Mouse (Mus musculus): Measurements from ENCODE around the gene Cdk2ap2. TPM values are rescaled to one million over a fixed set of nuclear protein-coding genes. Genes with fewer than 3 reads are reported as not detected.

Cdk2ap2 gene
- polyA plus RNA-seq, 1 experiment: not detected

DNA sequence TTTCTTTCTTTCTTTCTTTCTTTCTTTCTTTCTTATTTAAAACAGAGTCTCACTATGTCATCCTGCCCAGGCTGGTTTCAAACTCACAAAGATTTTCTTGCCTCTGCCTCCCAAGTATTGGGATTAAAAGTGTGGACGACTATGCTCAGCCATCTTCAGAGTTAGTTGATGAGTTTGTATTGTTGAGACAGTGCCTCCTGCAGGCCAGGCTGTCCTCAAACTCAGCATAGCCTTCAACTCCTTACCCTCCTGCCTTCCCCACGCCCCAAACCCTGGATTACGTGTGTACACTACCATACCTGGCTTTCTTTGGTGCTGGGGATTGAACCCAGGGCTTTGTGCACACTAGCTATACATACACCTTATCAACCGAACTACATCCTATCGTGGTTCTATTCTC lies 39.5 kb downstream of the Cdk2ap2 start:
- 83% methylated on average over 5 of the region's 5 CpGs for WGBS
- no peak for TF ChIP-seq CTCF (IDR thresholded peaks at IDR 0.05; ENCODE audit: insufficient read depth, low read depth, low read length)
- TF ChIP-seq POLR2A (IDR thresholded peaks at IDR 0.05; ENCODE audit: insufficient read depth, low read depth, low read length): no peak
- Histone ChIP-seq H3K4me3 (ENCODE audit: insufficient read depth, low read depth, low read length) (no peak overlapping the region), H3K27ac (ENCODE audit: insufficient read depth, low read depth, low read length) (no peak overlapping the region), H3K4me1 (ENCODE audit: control insufficient read depth, insufficient read depth, low read length) (peaks cover 2% of the 10 kb centered on the region; the same call in 1 of the 2 replicates)

DNA sequence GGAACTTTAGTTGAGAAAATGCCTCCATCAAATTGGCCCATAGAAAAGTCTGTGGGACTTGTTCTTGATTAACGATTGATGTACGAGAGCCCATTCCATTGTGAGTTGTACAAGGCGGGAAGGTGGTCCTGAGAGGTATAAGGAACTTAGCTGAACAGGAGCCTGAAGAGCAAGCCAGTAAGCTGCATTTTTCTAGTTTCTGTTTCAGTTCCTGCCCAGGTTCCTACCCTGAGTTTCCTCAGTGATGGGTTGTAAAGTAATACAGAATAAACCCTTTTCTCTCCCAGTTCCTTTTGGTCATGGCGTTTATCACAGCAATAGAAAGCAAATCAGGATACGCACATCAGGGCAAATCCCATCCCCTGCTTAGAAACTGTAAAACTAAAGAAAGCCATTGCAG lies 40.9 kb downstream of the Cdk2ap2 start:
- WGBS: 76% methylated on average over 5 of the region's 5 CpGs
- TF ChIP-seq CTCF (IDR thresholded peaks at IDR 0.05; ENCODE audit: insufficient read depth, low read depth, low read length): no peak
- no peak overlapping the region for H3K4me3 ChIP-seq (ENCODE audit: insufficient read depth, low read depth, low read length)
- no peak overlapping the region for H3K27ac ChIP-seq (ENCODE audit: insufficient read depth, low read depth, low read length)
- H3K4me1 ChIP-seq (ENCODE audit: control insufficient read depth, insufficient read depth, low read length): peaks cover 2% of the 10 kb centered on the region; the same call in 1 of the 2 replicates

DNA sequence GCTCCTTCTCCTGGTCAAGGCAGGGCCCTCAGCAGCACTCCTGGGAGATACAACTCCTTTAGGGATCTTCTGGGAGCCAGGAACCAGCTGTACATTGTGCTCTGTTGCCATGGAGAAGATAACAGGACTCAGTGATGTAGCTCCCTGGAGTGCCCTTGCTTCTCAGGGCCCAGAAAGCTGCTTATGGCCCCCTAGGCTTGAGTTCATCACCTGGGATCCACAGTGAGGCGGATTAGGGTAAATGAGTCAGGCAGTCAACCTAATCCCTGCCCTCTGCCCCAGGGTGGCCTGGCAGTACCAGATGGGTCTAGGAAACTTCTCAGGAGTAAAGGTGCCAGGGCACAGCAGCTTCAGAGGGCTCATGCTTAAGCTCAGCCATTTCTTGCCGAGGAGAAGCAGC lies 42.5 kb downstream of the Cdk2ap2 start, which contains the start of gene Gpr152:
Gpr152 (plus strand) TSS at position 342 of the 400 bp plus-strand sequence.
- WGBS: 79% methylated on average over 2 of the region's 2 CpGs
- peaks cover 2% of the 10 kb centered on the region; the same call in 1 of the 2 replicates for H3K4me1 ChIP-seq (ENCODE audit: control insufficient read depth, insufficient read depth, low read length)
- no peak within 1 kb of the TSS for H3K27ac ChIP-seq (ENCODE audit: insufficient read depth, low read depth, low read length)
- TF ChIP-seq CTCF (IDR thresholded peaks at IDR 0.05; ENCODE audit: insufficient read depth, low read depth, low read length) (no peak), POLR2A (IDR thresholded peaks at IDR 0.05; ENCODE audit: insufficient read depth, low read depth, low read length) (no peak)
- no peak within 1 kb of the TSS for H3K4me3 ChIP-seq (ENCODE audit: insufficient read depth, low read depth, low read length)

DNA sequence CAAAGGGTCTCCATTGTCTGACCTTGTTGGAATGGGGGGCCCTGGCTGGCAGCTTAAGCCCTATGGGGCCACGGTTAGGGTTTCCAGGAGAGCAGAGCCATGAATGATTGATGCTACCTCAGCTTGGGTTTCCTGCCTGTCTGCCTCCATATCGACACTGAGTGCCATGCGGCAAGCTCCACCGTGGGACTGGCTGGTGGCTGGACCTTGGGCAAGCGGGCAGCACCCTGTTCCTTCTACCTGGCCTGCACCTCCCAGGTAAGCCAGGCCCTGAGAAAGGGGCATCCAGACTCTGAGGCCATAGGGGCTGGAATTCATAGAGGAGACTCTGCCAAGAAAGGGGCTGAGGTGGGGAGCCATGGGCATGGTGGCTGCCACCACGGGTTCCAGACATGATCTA lies 43.2 kb downstream of the Cdk2ap2 start:
- Histone ChIP-seq H3K4me1 (ENCODE audit: control insufficient read depth, insufficient read depth, low read length) (peaks cover 2% of the 10 kb centered on the region; the same call in 1 of the 2 replicates), H3K27ac (ENCODE audit: insufficient read depth, low read depth, low read length) (no peak overlapping the region), H3K4me3 (ENCODE audit: insufficient read depth, low read depth, low read length) (no peak overlapping the region)
- no peak for TF ChIP-seq CTCF (IDR thresholded peaks at IDR 0.05; ENCODE audit: insufficient read depth, low read depth, low read length)
- no peak for TF ChIP-seq POLR2A (IDR thresholded peaks at IDR 0.05; ENCODE audit: insufficient read depth, low read depth, low read length)
- 78% methylated on average over 6 of the region's 6 CpGs for WGBS

DNA sequence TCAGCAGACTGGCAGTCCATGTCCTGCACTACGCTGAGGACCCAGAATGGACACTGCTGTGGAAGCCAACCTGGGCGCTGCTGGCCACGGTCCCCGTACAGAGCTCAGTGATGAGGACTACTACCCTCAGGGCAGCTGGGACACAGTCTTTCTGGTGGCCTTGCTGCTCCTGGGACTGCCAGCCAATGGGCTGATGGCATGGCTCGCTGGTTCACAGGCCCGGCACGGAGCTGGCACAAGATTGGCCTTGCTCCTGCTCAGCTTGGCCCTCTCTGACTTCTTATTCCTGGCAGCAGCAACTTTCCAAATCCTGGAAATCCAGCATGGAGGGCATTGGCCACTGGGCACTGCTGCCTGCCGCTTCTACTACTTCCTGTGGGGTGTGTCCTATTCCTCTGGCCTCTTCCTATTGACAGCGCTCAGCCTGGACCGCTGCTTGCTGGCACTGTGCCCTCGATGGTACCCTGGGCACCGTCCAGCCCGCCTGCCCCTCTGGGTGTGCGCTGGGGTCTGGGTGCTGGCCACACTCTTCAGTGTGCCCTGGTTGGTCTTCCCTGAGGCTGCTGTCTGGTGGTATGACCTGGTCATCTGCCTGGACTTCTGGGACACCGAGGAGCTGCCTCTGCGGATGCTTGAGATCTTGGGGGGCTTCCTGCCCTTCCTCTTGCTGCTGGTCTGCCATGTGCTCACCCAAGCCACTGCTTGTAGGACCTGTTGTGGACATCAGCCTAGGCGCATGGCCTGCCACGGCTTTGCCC lies 45.6 kb downstream of the Cdk2ap2 start:
- WGBS: 80% methylated on average over 18 of the region's 18 CpGs
- no peak for TF ChIP-seq POLR2A (IDR thresholded peaks at IDR 0.05; ENCODE audit: insufficient read depth, low read depth, low read length)
- no peak for TF ChIP-seq CTCF (IDR thresholded peaks at IDR 0.05; ENCODE audit: insufficient read depth, low read depth, low read length)
- Histone ChIP-seq H3K4me1 (ENCODE audit: control insufficient read depth, insufficient read depth, low read length) (peaks cover 9% of the 10 kb centered on the region; the same call in 1 of the 2 replicates), H3K27ac (ENCODE audit: insufficient read depth, low read depth, low read length) (no peak overlapping the region), H3K4me3 (ENCODE audit: insufficient read depth, low read depth, low read length) (no peak overlapping the region)

DNA sequence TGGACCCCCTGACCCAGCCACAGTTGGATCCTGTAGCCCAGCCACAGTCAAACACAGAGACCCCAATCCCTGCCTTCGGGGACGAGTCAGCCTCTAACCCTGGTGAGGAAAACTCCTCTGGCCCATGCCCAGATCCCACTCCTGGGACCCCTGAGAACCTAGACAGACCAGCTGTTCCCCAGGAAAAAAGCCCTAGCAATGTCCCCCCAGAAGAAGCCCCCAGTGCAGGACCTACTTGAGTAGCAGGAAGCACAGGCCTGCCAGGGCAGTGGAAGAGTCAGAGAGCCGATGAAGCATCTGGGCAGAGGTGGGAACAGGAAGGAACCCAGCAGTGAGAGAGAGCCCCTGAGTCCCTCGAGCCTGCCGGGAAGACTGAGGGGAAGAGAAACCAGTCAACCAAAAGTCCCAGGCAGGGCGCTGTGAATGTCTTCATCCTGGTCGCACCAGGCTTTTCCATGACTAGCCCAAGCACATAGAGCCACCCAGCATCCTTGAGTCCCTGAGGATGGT lies 46.8 kb downstream of the Cdk2ap2 start, which contains the start of gene Cabp4:
Cabp4 (minus strand) TSS at position 275 of the 510 bp plus-strand sequence.
- H3K4me1 ChIP-seq (ENCODE audit: control insufficient read depth, insufficient read depth, low read length): peaks cover 11% of the 10 kb centered on the region; the same call in 1 of the 2 replicates
- no peak within 1 kb of the TSS for H3K27ac ChIP-seq (ENCODE audit: insufficient read depth, low read depth, low read length)
- TF ChIP-seq POLR2A (IDR thresholded peaks at IDR 0.05; ENCODE audit: insufficient read depth, low read depth, low read length) (no peak), CTCF (IDR thresholded peaks at IDR 0.05; ENCODE audit: insufficient read depth, low read depth, low read length) (no peak)
- 82% methylated on average over 7 of the region's 7 CpGs for WGBS
- no peak within 1 kb of the TSS for H3K4me3 ChIP-seq (ENCODE audit: insufficient read depth, low read depth, low read length)

DNA sequence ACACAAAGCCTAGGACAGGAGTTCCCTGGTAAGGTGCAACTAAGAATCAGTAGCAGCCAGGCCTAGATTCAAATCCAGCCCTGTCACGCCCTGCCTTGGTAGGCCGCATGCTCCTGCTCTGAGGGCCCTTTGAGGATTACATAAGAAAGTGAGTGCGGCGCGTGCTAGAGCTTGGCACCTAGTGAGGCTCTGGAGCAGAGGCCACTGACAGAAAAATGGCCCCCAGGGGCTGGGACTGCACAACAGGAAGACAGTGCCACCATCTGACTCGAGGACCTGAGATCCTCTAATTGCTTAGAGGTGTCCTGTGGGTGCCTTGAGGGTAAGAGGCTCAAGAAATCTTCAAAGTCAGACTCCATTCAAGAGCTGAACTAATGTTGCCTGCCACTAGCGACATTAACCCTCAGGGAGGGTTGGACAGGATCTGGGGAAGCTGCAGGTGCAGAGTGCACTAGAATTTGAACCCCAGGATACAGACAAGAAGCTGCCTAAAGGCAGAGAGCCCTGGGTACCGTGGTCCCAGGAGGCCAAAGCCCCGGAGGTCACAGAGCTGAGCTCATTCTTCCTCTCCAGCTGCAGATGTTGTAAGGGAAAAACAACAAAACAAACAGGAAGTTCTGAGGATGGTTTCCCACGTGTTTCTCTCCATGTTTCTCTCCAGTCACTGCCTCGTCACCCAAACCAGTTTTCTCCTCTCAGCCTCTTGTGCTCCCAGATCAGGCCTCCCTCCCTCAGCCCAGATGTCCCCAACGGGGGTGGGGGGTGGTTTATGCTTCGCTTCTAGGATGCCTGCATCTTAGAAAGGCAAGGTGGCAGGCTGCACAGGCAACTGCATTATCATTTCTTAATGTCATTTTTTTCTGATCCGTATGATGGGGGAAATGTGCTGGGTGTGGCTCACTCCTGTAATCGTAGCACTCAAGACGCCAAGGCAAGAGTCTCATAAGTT lies 47.8 kb downstream of the Cdk2ap2 start:
- H3K27ac ChIP-seq (ENCODE audit: insufficient read depth, low read depth, low read length): no peak overlapping the region
- H3K4me1 ChIP-seq (ENCODE audit: control insufficient read depth, insufficient read depth, low read length): peaks cover 21% of the 10 kb centered on the region
- 77% methylated on average over 16 of the region's 16 CpGs for WGBS
- TF ChIP-seq CTCF (IDR thresholded peaks at IDR 0.05; ENCODE audit: insufficient read depth, low read depth, low read length): no peak
- TF ChIP-seq POLR2A (IDR thresholded peaks at IDR 0.05; ENCODE audit: insufficient read depth, low read depth, low read length): no peak
- H3K4me3 ChIP-seq (ENCODE audit: insufficient read depth, low read depth, low read length): no peak overlapping the region

DNA sequence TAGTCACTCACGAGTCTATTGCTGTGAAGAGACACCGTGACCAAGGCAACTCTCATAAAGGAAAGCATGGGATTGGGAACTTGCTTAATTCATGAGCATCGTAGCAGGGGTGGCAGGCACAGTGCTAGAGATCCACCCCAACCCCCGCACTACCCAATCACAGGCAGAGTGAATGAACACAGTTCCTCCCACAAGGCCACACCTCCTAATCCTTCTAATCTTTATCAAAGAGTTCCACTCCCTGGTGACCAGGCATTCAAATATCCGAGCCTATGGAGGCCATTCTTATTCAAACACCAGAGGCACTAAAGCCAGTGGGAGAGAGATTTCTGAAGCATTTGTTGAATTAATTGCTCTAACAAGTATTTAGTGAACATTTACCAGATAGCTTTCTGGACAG lies 49.0 kb downstream of the Cdk2ap2 start:
- Histone ChIP-seq H3K4me1 (ENCODE audit: control insufficient read depth, insufficient read depth, low read length) (peaks cover 32% of the 10 kb centered on the region), H3K4me3 (ENCODE audit: insufficient read depth, low read depth, low read length) (no peak overlapping the region), H3K27ac (ENCODE audit: insufficient read depth, low read depth, low read length) (no peak overlapping the region)
- TF ChIP-seq CTCF (IDR thresholded peaks at IDR 0.05; ENCODE audit: insufficient read depth, low read depth, low read length): no peak
- no peak for TF ChIP-seq POLR2A (IDR thresholded peaks at IDR 0.05; ENCODE audit: insufficient read depth, low read depth, low read length)
- 81% methylated on average over 5 of the region's 5 CpGs for WGBS

Data from olfactory bulb, adult 2 months (tissue).